Mouse (Mus musculus) left cerebral cortex, postnatal 10 days (tissue): ENCODE results near the gene Zfp791. TPM values are rescaled to one million over a fixed set of nuclear protein-coding genes. Genes with fewer than 3 reads are reported as not detected.

ENCODE experiments used
- DNase-seq, 2 experiments: peaks; one replicate each; pipeline ENCODE4 v3.0.0; 2021 to 2022; ENCODE audit warnings: low spot score in 2 of 2, mixed read lengths in 1 of 2; ENCODE audit errors: extremely low spot score in 1 of 2
- intact Hi-C: fragments of 180-260 bp; cut with DNase I; formaldehyde crosslinking; loops from one replicate; pipeline ENCODE4 v1.15.1; 2025
- microRNA-seq: library from miRNA; unstranded; fragments of <30 nt; microRNA quantifications from one replicate; pipeline ENCODE4 v1.2.0, GENCODE M21; 2022
- total RNA-seq, 2 experiments: library from RNA; stranded (reverse); gene quantifications; 2 replicates each; pipeline ENCODE4 v1.2.3; 2021

Zfp791 gene
- total RNA-seq, 2 experiments from 2014 or later, result 5.6 to 6.0 TPM

GRCm38 (mm10) chr8:85062603-85063002, 60.3 kb downstream of the Zfp791 start:
- DNase-seq, result no peak
- intact Hi-C loops, result no loop called here

GRCm38 (mm10) chr8:85059879-85060616, 62.8 kb downstream of the Zfp791 start, which contains the start of gene Fbxw9:
Gene Fbxw9 (plus strand): TSS chr8:85060055.
- intact Hi-C loops, result no loop called here
- peak; percentile 92 to 94 for DNase-seq

Small RNA genes lying within 50 kb of the gene (microRNA-seq; reads per million reads assigned to microRNA genes)
- not detected for gene Gm23388
- 17.2 reads per million, percentile 37 among the genes with 10 or more reads in this experiment for gene Mir7070

Other genes with a start within 250 kb of the Zfp791 start
- gene Gcdh, start 229.2 kb downstream of the Zfp791 start, total RNA-seq, result 10 to 100 TPM; 29.4 to 36.6 TPM
- gene Klf1, start 221.2 kb downstream of the Zfp791 start, total RNA-seq, result not detected
- 1 to 10 TPM; 2.5 to 2.9 TPM for gene Dnase2a, start 214.5 kb downstream of the Zfp791 start, total RNA-seq
- 100 to 1,000 TPM; 183 to 187 TPM for gene Mast1, start 185.7 kb downstream of the Zfp791 start, total RNA-seq
- gene Rtbdn, start 176.1 kb downstream of the Zfp791 start, total RNA-seq, result 1 to 10 TPM; 4.2 to 4.6 TPM
- gene Gm49661, start 153.7 kb downstream of the Zfp791 start, total RNA-seq, result not detected
- 100 to 1,000 TPM; 507 to 518 TPM for gene Prdx2, start 153.5 kb downstream of the Zfp791 start, total RNA-seq
- 10 to 100 TPM; 41.0 to 44.2 TPM for gene Rnaseh2a, start 153.3 kb downstream of the Zfp791 start, total RNA-seq
- gene Junb, start 144.4 kb downstream of the Zfp791 start, total RNA-seq, result 10 to 100 TPM; 29.9 to 33.0 TPM
- gene Hook2, start 132.5 kb downstream of the Zfp791 start, total RNA-seq, result 10 to 100 TPM; 13.4 to 13.9 TPM
- gene Best2, start 108.6 kb downstream of the Zfp791 start, total RNA-seq, result not detected
- 100 to 1,000 TPM; 111 to 113 TPM for gene Asna1, start 97.8 kb downstream of the Zfp791 start, total RNA-seq
- 100 to 1,000 TPM; 139 to 145 TPM for gene Trir, start 96.3 kb downstream of the Zfp791 start, total RNA-seq
- 100 to 1,000 TPM; 168 to 193 TPM for gene Tnpo2, start 86.2 kb downstream of the Zfp791 start, total RNA-seq
- 10 to 100 TPM; 60.1 to 63.5 TPM for gene Fbxw9, start 63.0 kb downstream of the Zfp791 start, total RNA-seq
- not detected for gene Gm5741, start 55.1 kb downstream of the Zfp791 start, total RNA-seq
- 10 to 100 TPM; 72.3 to 78.4 TPM for gene Dhps, start 51.3 kb downstream of the Zfp791 start, total RNA-seq
- gene Wdr83os, start 42.4 kb downstream of the Zfp791 start, total RNA-seq, result 10 to 100 TPM; 54.3 to 60.4 TPM
- gene Wdr83, start 41.8 kb downstream of the Zfp791 start, total RNA-seq, result 10 to 100 TPM; 24.8 to 28.9 TPM
- 10 to 100 TPM; 35.6 to 37.2 TPM for gene Man2b1, start 39.8 kb downstream of the Zfp791 start, total RNA-seq
- not detected for gene Cks1brt, start 28.8 kb upstream of the Zfp791 start, total RNA-seq
- gene Olfr371, start 102.9 kb upstream of the Zfp791 start, total RNA-seq, result not detected
- 10 to 100 TPM; 43.7 to 45.1 TPM for gene Orc6, start 176.5 kb upstream of the Zfp791 start, total RNA-seq
- 100 to 1,000 TPM; 151 to 156 TPM for gene Vps35, start 176.7 kb upstream of the Zfp791 start, total RNA-seq